Mouse (Mus musculus): Measurements from ENCODE around the gene Gm20388.

The Gm20388 gene

GRCm38 (mm10) chr8:120408241-120409215 lies 497.9 kb downstream of the Gm20388 start:
- DNase-seq: peak; percentile 70

GRCm38 (mm10) chr8:120409371-120410013 lies 498.9 kb downstream of the Gm20388 start:
- DNase-seq: no peak

GRCm38 (mm10) chr8:120411059-120411458 lies 500.4 kb downstream of the Gm20388 start:
- no peak for DNase-seq

GRCm38 (mm10) chr8:120411862-120412261 lies 501.2 kb downstream of the Gm20388 start:
- no peak for DNase-seq

- DNase-seq: no peak
These were observed 501.7 kb downstream of the Gm20388 start for GRCm38 (mm10) chr8:120412357-120412756.

GRCm38 (mm10) chr8:120412911-120413625 lies 502.4 kb downstream of the Gm20388 start:
- DNase-seq: no peak

GRCm38 (mm10) chr8:120413626-120413988 lies 503.0 kb downstream of the Gm20388 start:
- no peak for DNase-seq

GRCm38 (mm10) chr8:120414216-120414615 lies 503.6 kb downstream of the Gm20388 start:
- no peak for DNase-seq

- DNase-seq: no peak
These were observed 504.8 kb downstream of the Gm20388 start for GRCm38 (mm10) chr8:120415474-120415873.

GRCm38 (mm10) chr8:120416173-120416521 lies 505.5 kb downstream of the Gm20388 start:
- DNase-seq: peak; percentile 66

- DNase-seq: peak; percentile 93
These were observed 506.1 kb downstream of the Gm20388 start for GRCm38 (mm10) chr8:120416522-120417394.

- no peak for DNase-seq
These were observed 507.5 kb downstream of the Gm20388 start for GRCm38 (mm10) chr8:120418188-120418587.

GRCm38 (mm10) chr8:120419675-120420074 lies 509.0 kb downstream of the Gm20388 start:
- no peak for DNase-seq

- DNase-seq: no peak
These were observed 509.6 kb downstream of the Gm20388 start for GRCm38 (mm10) chr8:120420226-120420625.

- DNase-seq: peak; percentile 49
These were observed 511.0 kb downstream of the Gm20388 start for GRCm38 (mm10) chr8:120421638-120422037.

GRCm38 (mm10) chr8:120422236-120422635 lies 511.6 kb downstream of the Gm20388 start:
- no peak for DNase-seq

GRCm38 (mm10) chr8:120423576-120423975 lies 512.9 kb downstream of the Gm20388 start:
- no peak for DNase-seq

GRCm38 (mm10) chr8:120424829-120425198 lies 514.2 kb downstream of the Gm20388 start:
- no peak for DNase-seq

- peak; percentile 64 for DNase-seq
These were observed 514.7 kb downstream of the Gm20388 start for GRCm38 (mm10) chr8:120425199-120425941.

GRCm38 (mm10) chr8:120426105-120426504 lies 515.5 kb downstream of the Gm20388 start:
- DNase-seq: no peak

- peak; percentile 83 for DNase-seq
These were observed 516.2 kb downstream of the Gm20388 start for GRCm38 (mm10) chr8:120426622-120427385.
